ENCODE assay signal across 17 mouse cellular contexts in genomic region chr13:94084220-94085126, GRCm38 (mm10). TPM values are rescaled to one million over a fixed set of nuclear protein-coding genes. Genes with fewer than 3 reads are reported as not detected.
DNase-seq lines count a peak whose midpoint lies in the region; ATAC-seq lines count a peak whose summit lies in the region.
"Had no signal": no experiment of that assay in that cellular context is flagged by ENCODE, and none has a peak within 500 bp of the region (broad histone marks: within the 10 kb centered on the region; RNA-seq: fewer than 3 reads in every experiment).

No protein-coding gene starts in this region.

- H3K9me3 ChIP-seq in limb, embryonic 11.5 days (ENCODE audit: control insufficient read depth, low read length) = no peaks in the 10 kb centered on the region
- no peaks in the 10 kb centered on the region for H3K9me3 ChIP-seq in limb, embryonic 10.5 days (replicated peaks)
- no peaks in the 10 kb centered on the region for H3K9me3 ChIP-seq in hindbrain, embryonic 12.5 days (replicated peaks)
- no peaks in the 10 kb centered on the region for H3K9me3 ChIP-seq in midbrain, embryonic 15.5 days
- H3K9me3 ChIP-seq: embryonic facial prominence, embryonic 15.5 days; forebrain, embryonic 12.5 days; heart, embryonic 15.5 days; liver, embryonic 12.5 days had no signal

- H3K27me3 ChIP-seq in limb, embryonic 11.5 days (ENCODE audit: control insufficient read depth, insufficient read depth, low read length) = no peaks in the 10 kb centered on the region
- no peaks in the 10 kb centered on the region for H3K27me3 ChIP-seq in limb, embryonic 10.5 days (ENCODE audit: low read depth, poor library complexity, severe bottlenecking)
- peaks cover 3% of the 10 kb centered on the region; the same call in 1 of the 2 replicates for H3K27me3 ChIP-seq in hindbrain, embryonic 12.5 days
- no peaks in the 10 kb centered on the region for H3K27me3 ChIP-seq in midbrain, embryonic 15.5 days (replicated peaks)
- H3K27me3 ChIP-seq: embryonic facial prominence, embryonic 15.5 days; heart, embryonic 15.5 days; liver, embryonic 12.5 days had no signal

- H3K4me3 ChIP-seq in limb, embryonic 11.5 days (ENCODE audit: low read depth, low read length) = no peak overlapping the region
- no peak overlapping the region for H3K4me3 ChIP-seq in limb, embryonic 10.5 days
- no peak overlapping the region for H3K4me3 ChIP-seq in hindbrain, embryonic 12.5 days
- H3K4me3 ChIP-seq in midbrain, embryonic 15.5 days = no peak overlapping the region
- H3K4me3 ChIP-seq: embryonic facial prominence, embryonic 15.5 days; forebrain, embryonic 12.5 days; heart, embryonic 15.5 days; liver, embryonic 12.5 days had no signal

- H3K9ac ChIP-seq in limb, embryonic 11.5 days (ENCODE audit: low read length) = no peak overlapping the region
- no peak overlapping the region for H3K9ac ChIP-seq in hindbrain, embryonic 12.5 days
- H3K9ac ChIP-seq in midbrain, embryonic 15.5 days = no peak overlapping the region
- H3K9ac ChIP-seq: embryonic facial prominence, embryonic 15.5 days; forebrain, embryonic 12.5 days; heart, embryonic 15.5 days; liver, embryonic 12.5 days had no signal

- 0 out of 2 replicates have a peak, but pooled peaks cover 9% of the 10 kb centered on the region for H3K4me1 ChIP-seq in limb, embryonic 11.5 days (ENCODE audit: control insufficient read depth, insufficient read depth, low read length)
- H3K4me1 ChIP-seq in limb, embryonic 10.5 days = peaks cover 33% of the 10 kb centered on the region
- H3K4me1 ChIP-seq in hindbrain, embryonic 12.5 days = no peaks in the 10 kb centered on the region
- H3K4me1 ChIP-seq in midbrain, embryonic 15.5 days = no peaks in the 10 kb centered on the region
- H3K4me1 ChIP-seq: forebrain, embryonic 12.5 days had no signal

- no peaks in the 10 kb centered on the region for H3K36me3 ChIP-seq in limb, embryonic 11.5 days (ENCODE audit: control insufficient read depth, insufficient read depth, low read length)
- H3K36me3 ChIP-seq in limb, embryonic 10.5 days = peaks cover 51% of the 10 kb centered on the region
- H3K36me3 ChIP-seq in hindbrain, embryonic 12.5 days = no peaks in the 10 kb centered on the region
- no peaks in the 10 kb centered on the region for H3K36me3 ChIP-seq in midbrain, embryonic 15.5 days (replicated peaks)
- H3K36me3 ChIP-seq: forebrain, embryonic 12.5 days; liver, embryonic 12.5 days had no signal

- H3K4me2 ChIP-seq in limb, embryonic 11.5 days (ENCODE audit: low read depth, severe bottlenecking) = no peak overlapping the region
- H3K4me2 ChIP-seq in hindbrain, embryonic 12.5 days (replicated peaks) = no peak overlapping the region
- H3K4me2 ChIP-seq in midbrain, embryonic 15.5 days = no peak overlapping the region
- H3K4me2 ChIP-seq: embryonic facial prominence, embryonic 15.5 days; forebrain, embryonic 12.5 days; heart, embryonic 15.5 days; liver, embryonic 12.5 days had no signal

- peak; percentile 57 for DNase-seq in embryo, embryonic 10.5 days (ENCODE audit: low spot score)
- DNase-seq in embryo, embryonic 9.5 days (ENCODE audit: extremely low spot score) = no peak
- DNase-seq in limb, embryonic 11.5 days (ENCODE audit: low spot score) = peak; percentile 52
- no peak for DNase-seq in limb, embryonic 10.5 days (ENCODE audit: low spot score)
- no peak for DNase-seq in testis, postnatal 14 days (ENCODE audit: low spot score)
- DNase-seq: cerebellum, adult 9-11 months; right cerebral cortex, adult 18-20 months; thymus, postnatal 4 days had no signal

- WGBS in limb, embryonic 11.5 days = 47% methylated on average over 15 of the region's 15 CpGs
- WGBS in limb, embryonic 10.5 days = 57% methylated on average over 15 of the region's 15 CpGs
- 71% methylated on average over 15 of the region's 15 CpGs for WGBS in hindbrain, embryonic 12.5 days
- 74% methylated on average over 15 of the region's 15 CpGs for WGBS in midbrain, embryonic 15.5 days

- peak; percentile 53; the same call in 1 of the 2 replicates for ATAC-seq in limb, embryonic 11.5 days (ENCODE audit: insufficient number of reproducible peaks, low FRiP score, low TSS enrichment, low read depth)
- ATAC-seq in hindbrain, embryonic 12.5 days (ENCODE audit: low FRiP score) = peak; percentile 81
- 0 out of 2 replicates have a peak, but pooled peaks have one; percentile 45 for ATAC-seq in midbrain, embryonic 15.5 days (replicated peaks)
- ATAC-seq in megakaryocyte, adult 5-6 weeks (ENCODE audit: poor library complexity, severe bottlenecking) = no peak
- ATAC-seq: inflammation-experienced regulatory T-cells, adult 6 months; liver, embryonic 12.5 days had no signal

- no peak overlapping the region for H3K27ac ChIP-seq in limb, embryonic 11.5 days (replicated peaks; ENCODE audit: low read depth, low read length)
- H3K27ac ChIP-seq in limb, embryonic 10.5 days = no peak overlapping the region
- no peak overlapping the region for H3K27ac ChIP-seq in hindbrain, embryonic 12.5 days
- no peak overlapping the region for H3K27ac ChIP-seq in midbrain, embryonic 15.5 days
- H3K27ac ChIP-seq: embryonic facial prominence, embryonic 15.5 days; forebrain, embryonic 12.5 days; heart, embryonic 15.5 days; liver, embryonic 12.5 days; stomach, postnatal 0 days had no signal

RNA-seq across cellular contexts. Expression of gene Lhfpl2, which starts 26.9 kb away (rescaled TPM):
- 37.4 and 40.8 TPM in 2 replicates for polyA plus RNA-seq in limb, embryonic 11.5 days (2014; fragmentation: Nextera tagmentation; extraction: Ambion mirVana)
- 33.7 and 44.0 TPM in 2 replicates for polyA plus RNA-seq in limb, embryonic 10.5 days (2016; fragmentation: Nextera tagmentation; extraction: Ambion mirVana)
- 30.1 and 36.3 TPM in 2 replicates for polyA plus RNA-seq in hindbrain, embryonic 12.5 days (2016; fragmentation: Nextera tagmentation; extraction: Ambion mirVana)
- 16.3 and 16.8 TPM in 2 replicates for polyA plus RNA-seq in midbrain, embryonic 15.5 days (2015; fragmentation: Nextera tagmentation; extraction: Ambion mirVana)
- total RNA-seq in megakaryocyte, adult 5-6 weeks (2015) = 2.4 and 2.7 TPM in 2 replicates
- total RNA-seq in megakaryocyte, adult 5-6 weeks (2017) = 2.9 and 3.9 TPM in 2 replicates
- polyA plus RNA-seq: inflammation-experienced regulatory T-cells, adult 6 months had no signal

Comparison
In these comparisons a context has a peak if more than half of its experiments do, and no peak if none do; other contexts are left out.
1. DNase-seq: peak in embryo, embryonic 10.5 days (single experiment) and limb, embryonic 11.5 days (single experiment); none in embryo, embryonic 9.5 days (single experiment), limb, embryonic 10.5 days (single experiment) and testis, postnatal 14 days (single experiment).